Mouse (Mus musculus) MEL (cell line): ENCODE data around the gene Hoxb5. TPM values are rescaled to one million over a fixed set of nuclear protein-coding genes. Genes with fewer than 3 reads are reported as not detected.

Experiments used
- DNase-seq: peaks from one replicate; pipeline ENCODE4 v3.0.0; 2011; ENCODE audit warnings: low read depth, low spot score
- H3K27ac ChIP-seq: 2 replicates; pipeline ENCODE4 v1.5.1; 2012; ENCODE audit warnings: low read depth, mild to moderate bottlenecking, control low read depth, low read length, moderate library complexity; ENCODE audit not compliant: control insufficient read depth
- H3K27me3 ChIP-seq, 2 experiments: fragments of 150-350 bp in 1 of 2; sonication (generic) in 1 of 2; 2 replicates each; pipeline ENCODE4 v1.6.1; 2012; ENCODE audit warnings: low read length in 2 of 2, mild to moderate bottlenecking in 2 of 2, improper control_type of control experiment in 1 of 2, moderate library complexity in 1 of 2; ENCODE audit not compliant: insufficient read depth in 2 of 2, control insufficient read depth in 1 of 2
- H3K36me3 ChIP-seq, 2 experiments: 2 replicates each; pipeline ENCODE4 v1.6.1; 2012 to 2014; ENCODE audit warnings: low read length in 2 of 2, improper control_type of control experiment in 1 of 2, inconsistent platforms in 1 of 2, mild to moderate bottlenecking in 1 of 2; ENCODE audit not compliant: insufficient read depth in 2 of 2, control insufficient read depth in 1 of 2
- H3K4me1 ChIP-seq, 2 experiments: fragments of 150-350 bp in 1 of 2; sonication (generic) in 1 of 2; 2 replicates each; pipeline ENCODE4 v1.6.1; 2012; ENCODE audit warnings: low read length in 2 of 2, improper control_type of control experiment in 1 of 2, mild to moderate bottlenecking in 1 of 2; ENCODE audit not compliant: insufficient read depth in 2 of 2, control insufficient read depth in 1 of 2
- H3K4me3 ChIP-seq, 2 experiments: fragments of 150-350 bp in 1 of 2; sonication (generic) in 1 of 2; 2 replicates each; pipeline ENCODE4 v1.5.1; 2012; ENCODE audit warnings: low read depth in 2 of 2, low read length in 2 of 2, mild to moderate bottlenecking in 2 of 2, moderate library complexity in 2 of 2, control low read depth in 1 of 2, improper control_type of control experiment in 1 of 2; ENCODE audit not compliant: control insufficient read depth in 1 of 2, insufficient read depth in 1 of 2
- H3K79me2 ChIP-seq: 2 replicates; pipeline ENCODE4 v1.6.1; 2012; ENCODE audit warnings: mild to moderate bottlenecking, low read length, moderate library complexity; ENCODE audit not compliant: control insufficient read depth, poor library complexity, insufficient read depth
- H3K9ac ChIP-seq: 2 replicates; pipeline ENCODE4 v1.6.1; 2012; ENCODE audit warnings: low read depth, mild to moderate bottlenecking, control low read depth, low read length, moderate library complexity; ENCODE audit not compliant: control insufficient read depth, poor library complexity, severe bottlenecking
- H3K9me3 ChIP-seq: fragments of 150-350 bp; sonication (generic); replicated peaks from 2 replicates; pipeline ENCODE4 v1.6.1; 2012; ENCODE audit warnings: mild to moderate bottlenecking, low read length, improper control_type of control experiment, moderate library complexity; ENCODE audit not compliant: insufficient read depth
- ELF1 ChIP-seq: IDR thresholded peaks from 2 replicates; pipeline ENCODE4 v1.6.1; 2014; ENCODE audit warnings: low read depth, mild to moderate bottlenecking, inconsistent platforms, low read length, improper control_type of control experiment, moderate library complexity
- EP300 ChIP-seq, 2 experiments: IDR thresholded peaks; 2 replicates each; pipeline ENCODE4 v1.6.1; 2011; ENCODE audit warnings: improper control_type of control experiment in 2 of 2, low read length in 2 of 2, low read depth in 1 of 2, mild to moderate bottlenecking in 1 of 2
- ETS1 ChIP-seq: IDR thresholded peaks from 2 replicates; pipeline ENCODE4 v1.6.1; 2012; ENCODE audit warnings: low read depth, mild to moderate bottlenecking, inconsistent platforms, low read length, improper control_type of control experiment, moderate library complexity
- GATA1 ChIP-seq: IDR thresholded peaks from 2 replicates; pipeline ENCODE4 v1.6.1; 2011; ENCODE audit warnings: low read depth, low read length, improper control_type of control experiment
- HCFC1 ChIP-seq: IDR thresholded peaks from 2 replicates; pipeline ENCODE4 v1.6.1; 2012; ENCODE audit warnings: low read depth, mild to moderate bottlenecking, inconsistent platforms, low read length, improper control_type of control experiment, moderate library complexity
- MAFK ChIP-seq: IDR thresholded peaks from 2 replicates; pipeline ENCODE4 v1.6.1; 2011; ENCODE audit warnings: low read depth, mild to moderate bottlenecking, low read length, improper control_type of control experiment, borderline replicate concordance
- MEF2A ChIP-seq: IDR thresholded peaks from 2 replicates; pipeline ENCODE4 v1.6.1; 2014; ENCODE audit warnings: low read depth, mild to moderate bottlenecking, inconsistent platforms, low read length, improper control_type of control experiment; ENCODE audit not compliant: poor library complexity, insufficient replicate concordance, severe bottlenecking; ENCODE audit errors: extremely low read depth
- MXI1 ChIP-seq: IDR thresholded peaks from 2 replicates; pipeline ENCODE4 v1.6.1; 2011; ENCODE audit warnings: mild to moderate bottlenecking, low read depth, low read length, improper control_type of control experiment
- MYB ChIP-seq: IDR thresholded peaks from 2 replicates; pipeline ENCODE4 v1.6.1; 2011; ENCODE audit warnings: mild to moderate bottlenecking, low read depth, low read length, improper control_type of control experiment
- MYC ChIP-seq: IDR thresholded peaks from 2 replicates; pipeline ENCODE4 v1.6.1; 2011; ENCODE audit warnings: low read depth, mild to moderate bottlenecking, low read length, improper control_type of control experiment, moderate library complexity
- NELFE ChIP-seq: IDR thresholded peaks from 2 replicates; pipeline ENCODE4 v1.6.1; 2011; ENCODE audit warnings: low read depth, low read length, improper control_type of control experiment
- NRF1 ChIP-seq: IDR thresholded peaks from 2 replicates; pipeline ENCODE4 v1.6.1; 2014; ENCODE audit warnings: low read depth, mild to moderate bottlenecking, inconsistent platforms, low read length, improper control_type of control experiment, moderate library complexity; ENCODE audit not compliant: poor library complexity, insufficient read depth, severe bottlenecking
- POLR2AphosphoS5 ChIP-seq: IDR thresholded peaks from 2 replicates; pipeline ENCODE4 v1.6.1; 2012; ENCODE audit warnings: low read depth, borderline replicate concordance, mild to moderate bottlenecking, inconsistent platforms, low read length, moderate library complexity, mixed read lengths
- SMC3 ChIP-seq: IDR thresholded peaks from 2 replicates; pipeline ENCODE4 v1.6.1; 2011; ENCODE audit warnings: low read depth, low read length, improper control_type of control experiment
- TAL1 ChIP-seq: IDR thresholded peaks from 2 replicates; pipeline ENCODE4 v1.6.1; 2012; ENCODE audit warnings: mild to moderate bottlenecking, inconsistent platforms, low read length, moderate library complexity, mixed read lengths
- TCF12 ChIP-seq: IDR thresholded peaks from 2 replicates; pipeline ENCODE4 v1.6.1; 2014; ENCODE audit warnings: low read depth, mild to moderate bottlenecking, inconsistent platforms, low read length, improper control_type of control experiment, moderate library complexity
- UBTF ChIP-seq: IDR thresholded peaks from 2 replicates; pipeline ENCODE4 v1.6.1; 2012; ENCODE audit warnings: low read depth, mild to moderate bottlenecking, inconsistent platforms, low read length, improper control_type of control experiment, moderate library complexity, borderline replicate concordance; ENCODE audit not compliant: insufficient read depth
- ZMIZ1 ChIP-seq: IDR thresholded peaks from 2 replicates; pipeline ENCODE4 v1.6.1; 2012; ENCODE audit warnings: low read depth, mild to moderate bottlenecking, inconsistent platforms, low read length, improper control_type of control experiment, moderate library complexity
- polyA plus RNA-seq, 2 experiments: library from polyadenylated mRNA; stranded (reverse) in 1 of 2; unstranded in 1 of 2; fragments of >175 nt in 1 of 2; fragments of >200 nt in 1 of 2; gene quantifications; 2 replicates each; pipeline versions ENCODE4 v1.2.1 to v1.2.4; 2012; ENCODE audit warnings: low replicate concordance in 2 of 2, low read depth in 1 of 2; ENCODE audit not compliant: insufficient read length in 2 of 2, insufficient read depth in 1 of 2, missing spikeins in 1 of 2
- total RNA-seq: library from RNA; depleted of rRNA; stranded (reverse); fragments of 300-350 nt; gene quantifications from 2 replicates; pipeline ENCODE4 v1.2.3, GENCODE M21; 2012

The Hoxb5 gene
- total and polyA plus RNA-seq, 3 experiments = not detected

DNA sequence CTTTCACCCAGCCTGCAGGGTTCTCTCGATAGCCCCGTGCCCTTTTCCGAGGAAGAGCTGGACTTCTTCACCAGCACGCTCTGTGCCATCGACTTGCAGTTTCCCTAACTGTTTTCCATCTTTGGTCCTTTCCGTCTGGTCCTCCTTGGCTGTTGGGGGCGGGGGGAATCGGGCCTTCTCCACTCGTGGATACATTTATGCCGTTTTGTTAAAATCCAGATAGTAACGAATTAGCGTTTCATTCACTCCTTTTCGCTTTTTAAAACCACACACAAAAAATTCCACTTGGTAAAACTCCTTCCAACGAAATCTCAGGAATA lies 50.3 kb downstream of the Hoxb5 start:
- no peaks in the 10 kb centered on the region for H3K4me1 ChIP-seq
- H3K79me2 ChIP-seq = no peaks in the 10 kb centered on the region
- no peaks in the 10 kb centered on the region for H3K36me3 ChIP-seq
- H3K9ac ChIP-seq = no peak overlapping the region
- no peak for TF ChIP-seq MYB
- DNase-seq = no peak
- H3K27me3 ChIP-seq = peaks cover 4 to 6% of the 10 kb centered on the region in 2 experiments; a peak in 3 of 4 replicates
- H3K9me3 ChIP-seq = no peaks in the 10 kb centered on the region
- no peak overlapping the region for H3K4me3 ChIP-seq
- H3K27ac ChIP-seq = no peak overlapping the region

DNA sequence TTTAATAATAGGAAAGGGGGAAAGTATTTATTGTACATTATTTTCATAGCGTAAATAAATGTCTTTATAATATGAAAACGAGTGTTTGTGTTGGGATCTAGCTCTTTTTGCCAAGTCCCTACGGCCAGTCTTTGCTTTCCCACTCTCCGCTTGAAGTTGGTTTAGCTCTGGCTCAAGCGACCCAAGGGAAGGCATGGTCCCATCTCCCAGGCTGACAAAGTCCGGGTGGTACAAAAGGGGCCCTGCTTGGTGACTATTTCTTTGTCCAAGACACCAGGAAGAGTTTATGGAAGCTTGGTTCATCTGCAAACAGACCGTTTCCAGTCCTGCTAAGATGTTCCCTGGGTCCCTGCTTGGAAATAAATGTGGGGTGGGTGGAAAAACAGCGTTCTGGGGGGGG lies 50.8 kb downstream of the Hoxb5 start:
- Histone ChIP-seq H3K36me3 (no peaks in the 10 kb centered on the region), H3K27ac (no peak overlapping the region), H3K9me3 (no peaks in the 10 kb centered on the region), H3K27me3 (peaks cover 4 to 6% of the 10 kb centered on the region in 2 experiments; a peak in 3 of 4 replicates), H3K4me1 (no peaks in the 10 kb centered on the region), H3K79me2 (no peaks in the 10 kb centered on the region), H3K4me3 (no peak overlapping the region), H3K9ac (no peak overlapping the region)
- no peak for DNase-seq
- TF ChIP-seq NELFE (no peak), POLR2AphosphoS5 (no peak), ZMIZ1 (no peak), NRF1 (no peak), GATA1 (no peak), EP300 (IDR thresholded peaks at IDR 0.05; ENCODE audit: low read depth in 1 of 2, low read length in 2 of 2) (no peak), UBTF (no peak), MAFK (no peak), MYC (no peak), SMC3 (no peak), HCFC1 (no peak), ETS1 (no peak), TAL1 (no peak), TCF12 (no peak), MXI1 (no peak), ELF1 (no peak), MEF2A (no peak)
